Mouse (Mus musculus): Measurements from ENCODE around the gene Zdhhc12. TPM values are rescaled to one million over a fixed set of nuclear protein-coding genes. Genes with fewer than 3 reads are reported as not detected.
A peak's percentile ranks its signal among the peaks of the same experiment; 100 is the strongest.

The Zdhhc12 gene
- polyA plus RNA-seq, 1 experiment: 146 TPM

DNA sequence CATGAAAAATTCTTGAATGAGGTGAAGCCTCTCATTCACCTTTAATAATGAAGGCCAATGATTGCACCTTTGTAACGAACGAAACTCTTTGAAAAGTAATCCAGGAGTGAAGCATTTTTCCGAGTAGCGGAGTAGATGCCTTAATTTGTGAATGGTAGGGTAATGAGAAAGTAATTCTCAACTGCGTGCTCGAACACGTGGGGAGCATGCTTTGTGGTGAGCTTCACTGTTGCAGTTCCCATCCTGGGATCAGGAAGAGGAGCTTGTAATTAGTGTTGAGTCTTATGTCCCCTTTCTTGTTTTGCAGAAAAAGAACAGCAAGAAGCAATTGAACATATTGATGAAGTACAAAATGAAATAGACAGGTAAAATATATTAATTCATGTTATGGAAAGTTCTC is 25.5 kb downstream of the Zdhhc12 start:
- peaks cover 14% of the 10 kb centered on the region for H3K4me1 ChIP-seq (replicated peaks; ENCODE audit: control insufficient read depth, insufficient read depth, low read length)
- H3K27me3 ChIP-seq (ENCODE audit: control insufficient read depth, insufficient read depth, low read length): no peaks in the 10 kb centered on the region
- no peak for DNase-seq
- peaks cover 22% of the 10 kb centered on the region for H3K36me3 ChIP-seq (ENCODE audit: control insufficient read depth, insufficient read depth, low read length)
- 14% methylated on average over 7 of the region's 7 CpGs for WGBS
- TF ChIP-seq POLR2A (IDR thresholded peaks at IDR 0.05; ENCODE audit: control insufficient read depth, extremely low read depth, insufficient read depth, low read length, poor library complexity) (no peak), CTCF (IDR thresholded peaks at IDR 0.05; ENCODE audit: borderline replicate concordance, control insufficient read depth, extremely low read depth, insufficient read depth, low read length, poor library complexity) (no peak)
- no peak overlapping the region for H3K4me3 ChIP-seq (ENCODE audit: control insufficient read depth, insufficient read depth, low read length)
- no peak overlapping the region for H3K27ac ChIP-seq (ENCODE audit: control insufficient read depth, insufficient read depth, low read length)

DNA sequence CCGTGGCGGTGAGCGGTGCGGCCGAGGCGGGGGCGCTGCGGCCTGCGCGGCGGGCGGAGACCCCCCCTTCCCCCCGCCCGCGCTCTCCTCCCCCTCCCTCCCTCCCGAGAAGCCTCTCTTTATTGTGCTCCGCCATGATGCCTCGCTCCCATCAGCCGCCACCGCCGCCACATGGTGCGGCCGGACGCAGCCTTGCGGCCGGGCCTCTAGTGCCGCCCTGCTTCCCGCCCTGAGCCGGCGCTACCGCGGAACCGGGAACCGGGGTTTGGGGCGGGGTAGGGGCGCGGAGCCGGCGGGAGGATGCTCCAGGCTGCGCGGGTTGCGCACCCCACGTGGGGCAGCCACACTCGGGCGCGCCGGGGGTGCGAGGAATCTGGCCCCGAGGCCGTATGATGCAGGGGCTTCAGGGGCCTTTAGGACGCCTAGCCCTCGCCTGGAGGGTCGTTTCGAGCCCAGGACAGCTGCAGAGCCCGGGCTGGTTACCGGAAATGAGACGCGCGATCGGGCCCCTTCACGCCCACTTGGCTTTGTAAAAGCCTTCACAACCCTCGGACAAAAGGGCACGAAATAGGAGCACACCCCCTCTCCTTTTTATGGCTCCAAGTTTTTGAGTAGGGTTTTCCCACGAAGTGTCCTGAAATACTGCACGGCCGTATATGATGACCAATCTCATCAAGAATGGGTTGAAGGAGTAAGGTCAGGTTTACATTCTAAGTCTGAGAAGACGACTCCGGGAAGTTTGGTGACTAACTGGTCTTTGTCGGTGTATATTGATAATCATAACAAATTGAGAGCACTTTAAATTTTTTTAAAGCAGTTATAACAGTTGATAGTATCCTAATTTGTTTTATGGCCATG is 26.2 kb downstream of the Zdhhc12 start:
- TF ChIP-seq POLR2A (IDR thresholded peaks at IDR 0.05; ENCODE audit: control insufficient read depth, extremely low read depth, insufficient read depth, low read length, poor library complexity) (no peak), CTCF (IDR thresholded peaks at IDR 0.05; ENCODE audit: borderline replicate concordance, control insufficient read depth, extremely low read depth, insufficient read depth, low read length, poor library complexity) (0 out of 2 replicates have a peak, but pooled peaks have one; percentile 22)
- Histone ChIP-seq H3K36me3 (ENCODE audit: control insufficient read depth, insufficient read depth, low read length) (peaks cover 22% of the 10 kb centered on the region), H3K27ac (ENCODE audit: control insufficient read depth, insufficient read depth, low read length) (no peak overlapping the region), H3K4me1 (replicated peaks; ENCODE audit: control insufficient read depth, insufficient read depth, low read length) (peaks cover 20% of the 10 kb centered on the region), H3K4me3 (ENCODE audit: control insufficient read depth, insufficient read depth, low read length) (peak overlapping the region; percentile 55), H3K27me3 (ENCODE audit: control insufficient read depth, insufficient read depth, low read length) (no peaks in the 10 kb centered on the region)
- WGBS: under 1% methylated on average over 62 of the region's 69 CpGs
- DNase-seq: peak; percentile 59

DNA sequence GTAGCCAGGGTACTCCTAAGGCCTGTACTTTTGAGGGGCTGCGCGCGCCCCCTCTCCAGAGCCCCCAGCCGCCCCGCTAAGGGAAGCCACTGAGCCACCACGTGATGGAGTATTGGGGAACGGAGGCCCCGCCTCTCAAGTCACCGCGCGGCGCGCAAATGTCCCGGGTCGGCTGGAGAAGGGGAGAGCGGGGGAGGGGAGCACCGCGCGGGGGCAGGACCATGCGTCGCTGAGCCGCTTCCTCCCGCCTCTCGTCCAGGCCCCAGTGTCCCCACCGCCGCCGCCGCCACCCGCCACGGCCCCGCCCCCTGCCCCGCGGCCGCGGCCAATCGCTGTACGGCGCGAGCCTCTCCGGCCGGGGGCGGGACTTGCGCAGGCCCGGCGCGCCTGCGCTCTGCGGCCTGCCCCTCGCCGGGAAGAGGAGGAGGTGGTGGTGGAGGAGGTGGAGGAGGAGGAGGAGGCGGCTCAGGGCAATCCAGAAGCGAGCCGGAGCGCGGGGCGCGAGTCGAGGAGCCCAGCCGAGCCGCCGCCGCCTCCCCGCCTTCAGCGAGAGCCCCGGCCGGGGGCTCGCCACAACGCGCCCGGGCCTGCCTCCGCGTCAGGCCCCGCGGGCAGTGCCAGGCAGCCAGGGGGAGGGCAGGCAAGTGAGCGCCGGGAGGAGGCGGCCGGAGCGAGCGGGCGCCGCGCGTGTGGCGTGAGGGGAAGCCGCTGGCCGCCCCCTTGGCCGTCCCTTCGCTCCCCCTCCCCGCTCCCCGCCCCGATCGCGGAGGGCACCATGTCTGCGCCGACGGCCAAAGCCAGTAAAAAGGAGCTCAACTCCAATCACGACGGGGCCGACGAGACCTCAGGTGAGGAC is 27.2 kb downstream of the Zdhhc12 start:
- DNase-seq: peak; percentile 93

DNA sequence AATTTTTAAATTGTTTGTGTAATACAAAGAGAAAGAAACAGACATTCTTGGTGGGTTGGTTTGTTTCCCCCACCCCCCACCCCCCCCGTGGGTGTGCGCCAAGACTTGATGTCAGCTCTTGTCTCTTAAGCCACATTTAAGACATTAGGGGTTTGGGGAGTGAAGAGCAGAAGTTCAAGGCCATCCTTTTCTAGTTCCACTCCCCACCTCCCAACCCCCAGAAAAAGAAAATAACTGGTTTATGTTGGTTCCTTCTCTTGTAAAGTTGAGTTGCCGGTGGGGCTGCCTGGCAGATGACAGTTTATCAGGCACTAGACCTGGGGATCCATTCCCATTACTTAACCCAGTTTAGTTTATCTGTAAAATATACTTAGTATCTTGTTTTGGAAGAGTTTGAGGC is 29.1 kb downstream of the Zdhhc12 start:
- DNase-seq: no peak
- Histone ChIP-seq H3K27ac (ENCODE audit: control insufficient read depth, insufficient read depth, low read length) (no peak overlapping the region), H3K4me1 (replicated peaks; ENCODE audit: control insufficient read depth, insufficient read depth, low read length) (peaks cover 26% of the 10 kb centered on the region), H3K4me3 (ENCODE audit: control insufficient read depth, insufficient read depth, low read length) (no peak overlapping the region), H3K27me3 (ENCODE audit: control insufficient read depth, insufficient read depth, low read length) (no peaks in the 10 kb centered on the region), H3K36me3 (ENCODE audit: control insufficient read depth, insufficient read depth, low read length) (peaks cover 8% of the 10 kb centered on the region)
- WGBS: 11% methylated on average over 3 of the region's 3 CpGs
- TF ChIP-seq CTCF (IDR thresholded peaks at IDR 0.05; ENCODE audit: borderline replicate concordance, control insufficient read depth, extremely low read depth, insufficient read depth, low read length, poor library complexity) (no peak), POLR2A (IDR thresholded peaks at IDR 0.05; ENCODE audit: control insufficient read depth, extremely low read depth, insufficient read depth, low read length, poor library complexity) (no peak)

More for the DNA sequence above, 27.2 kb downstream of the Zdhhc12 start:
- TF ChIP-seq CTCF (IDR thresholded peaks at IDR 0.05; ENCODE audit: borderline replicate concordance, control insufficient read depth, extremely low read depth, insufficient read depth, low read length, poor library complexity) (0 out of 2 replicates have a peak, but pooled peaks have one; percentile 18), POLR2A (IDR thresholded peaks at IDR 0.05; ENCODE audit: control insufficient read depth, extremely low read depth, insufficient read depth, low read length, poor library complexity) (peak; percentile 79; the same call in 1 of the 2 replicates)
- Histone ChIP-seq H3K27ac (ENCODE audit: control insufficient read depth, insufficient read depth, low read length) (peak overlapping the region; percentile 53), H3K4me1 (replicated peaks; ENCODE audit: control insufficient read depth, insufficient read depth, low read length) (peaks cover 24% of the 10 kb centered on the region), H3K4me3 (ENCODE audit: control insufficient read depth, insufficient read depth, low read length) (peak overlapping the region; percentile 55), H3K27me3 (ENCODE audit: control insufficient read depth, insufficient read depth, low read length) (no peaks in the 10 kb centered on the region), H3K36me3 (ENCODE audit: control insufficient read depth, insufficient read depth, low read length) (peaks cover 22% of the 10 kb centered on the region)
- WGBS: under 1% methylated on average over 93 of the region's 101 CpGs

DNA sequence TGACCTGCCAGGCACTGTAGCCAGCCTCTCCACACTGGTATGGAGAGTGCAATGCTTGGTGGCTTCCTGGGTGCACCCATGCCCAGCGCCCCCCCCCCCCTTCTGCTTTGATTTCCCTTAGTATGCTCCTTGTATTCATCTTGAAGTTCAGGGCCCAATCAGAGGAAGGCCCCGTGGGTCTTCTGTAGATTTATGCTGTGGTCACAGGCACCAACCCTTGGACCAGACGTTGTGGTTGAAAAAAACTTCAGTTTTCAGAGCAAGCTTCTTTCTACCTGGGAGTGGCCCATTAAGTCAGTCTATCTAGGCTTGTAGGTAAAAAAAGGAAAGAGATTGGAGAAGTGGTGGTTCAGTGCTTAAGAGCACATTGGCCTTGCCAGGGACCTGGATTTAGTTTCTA is 29.7 kb downstream of the Zdhhc12 start:
- DNase-seq: no peak
- peak overlapping the region; percentile 60; the same call in 1 of the 2 replicates for H3K27ac ChIP-seq (ENCODE audit: control insufficient read depth, insufficient read depth, low read length)
- H3K4me3 ChIP-seq (ENCODE audit: control insufficient read depth, insufficient read depth, low read length): peak overlapping the region; percentile 80; the same call in 1 of the 2 replicates
- 4% methylated on average over 2 of the region's 3 CpGs for WGBS
- H3K27me3 ChIP-seq (ENCODE audit: control insufficient read depth, insufficient read depth, low read length): no peaks in the 10 kb centered on the region
- H3K36me3 ChIP-seq (ENCODE audit: control insufficient read depth, insufficient read depth, low read length): peaks cover 4% of the 10 kb centered on the region
- H3K4me1 ChIP-seq (replicated peaks; ENCODE audit: control insufficient read depth, insufficient read depth, low read length): peaks cover 26% of the 10 kb centered on the region
- TF ChIP-seq POLR2A (IDR thresholded peaks at IDR 0.05; ENCODE audit: control insufficient read depth, extremely low read depth, insufficient read depth, low read length, poor library complexity) (no peak), CTCF (IDR thresholded peaks at IDR 0.05; ENCODE audit: borderline replicate concordance, control insufficient read depth, extremely low read depth, insufficient read depth, low read length, poor library complexity) (no peak)

DNA sequence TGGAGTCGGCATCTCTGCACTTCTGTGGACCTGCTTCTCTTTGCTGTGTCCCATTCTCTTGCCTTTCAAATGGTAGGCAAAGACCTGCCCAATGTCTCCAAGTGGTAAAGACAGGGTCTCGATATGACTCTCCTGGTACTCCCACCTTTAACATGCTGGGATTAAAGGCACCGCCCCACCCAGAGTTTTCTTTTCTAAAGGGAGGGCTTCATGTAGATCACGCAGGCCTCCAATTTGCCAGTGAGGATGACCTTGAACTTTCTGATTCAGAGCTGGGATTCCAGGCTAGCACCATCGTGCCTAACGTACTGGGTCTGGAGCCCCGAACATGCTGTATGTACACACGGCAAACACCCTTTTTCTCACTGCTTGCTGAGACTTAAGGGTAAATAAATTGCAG is 30.2 kb downstream of the Zdhhc12 start:
- DNase-seq: no peak
- TF ChIP-seq POLR2A (IDR thresholded peaks at IDR 0.05; ENCODE audit: control insufficient read depth, extremely low read depth, insufficient read depth, low read length, poor library complexity): no peak
- peaks cover 26% of the 10 kb centered on the region for H3K4me1 ChIP-seq (replicated peaks; ENCODE audit: control insufficient read depth, insufficient read depth, low read length)
- H3K27ac ChIP-seq (ENCODE audit: control insufficient read depth, insufficient read depth, low read length): peak overlapping the region; percentile 60
- H3K4me3 ChIP-seq (ENCODE audit: control insufficient read depth, insufficient read depth, low read length): peak overlapping the region; percentile 80
- WGBS: 9% methylated on average over 8 of the region's 8 CpGs
- H3K36me3 ChIP-seq (ENCODE audit: control insufficient read depth, insufficient read depth, low read length): no peaks in the 10 kb centered on the region; the same call in 1 of the 2 replicates
- H3K27me3 ChIP-seq (ENCODE audit: control insufficient read depth, insufficient read depth, low read length): no peaks in the 10 kb centered on the region

Data from thymus, adult 2 months (tissue).